Mouse (Mus musculus): ENCODE measurements at regions not wholly inside any gene's neighbourhood (a gene's known extent, or its start where the extent isn't known, plus 50 kb on each side); places are given as distances from the start of the nearest gene placed in this dataset.

GRCm38 (mm10) chr13:107108045-107108444, 86.1 kb upstream of the Kif2a start:
- no peak for DNase-seq

- DNase-seq, result no peak
Observed at GRCm38 (mm10) chr13:107107572-107107971, 85.6 kb upstream of the Kif2a start.

GRCm38 (mm10) chr13:107105510-107105909, 83.6 kb upstream of the Kif2a start:
- DNase-seq, result peak; percentile 25

DNA sequence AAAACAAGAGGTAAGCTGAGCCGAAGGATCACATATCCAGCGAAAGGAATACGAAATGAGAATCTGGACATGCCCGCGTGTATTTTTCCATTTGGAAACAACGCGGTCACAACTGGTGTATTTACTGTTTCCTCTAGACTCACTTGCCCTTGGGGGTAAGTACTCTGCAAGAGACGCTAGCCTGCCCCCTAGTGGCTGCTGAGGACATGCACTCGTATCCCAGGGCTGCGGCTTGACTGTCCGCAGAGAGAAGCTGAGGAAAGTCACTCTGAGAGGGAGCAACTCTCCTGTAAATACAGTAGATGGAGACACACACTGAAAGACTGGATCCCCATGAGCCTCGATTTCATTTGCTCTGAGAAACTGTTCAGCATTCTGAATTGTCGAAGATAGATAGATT, 79.7 kb upstream of the Kif2a start:
- DNase-seq, result peak; percentile 93

- no peak for DNase-seq
Observed at GRCm38 (mm10) chr13:107100852-107101325, 79.0 kb upstream of the Kif2a start.

- DNase-seq, result no peak
Observed at GRCm38 (mm10) chr13:107100116-107100515, 78.2 kb upstream of the Kif2a start.

- DNase-seq, result no peak
Observed at GRCm38 (mm10) chr13:107097005-107097404, 75.1 kb upstream of the Kif2a start.

DNA sequence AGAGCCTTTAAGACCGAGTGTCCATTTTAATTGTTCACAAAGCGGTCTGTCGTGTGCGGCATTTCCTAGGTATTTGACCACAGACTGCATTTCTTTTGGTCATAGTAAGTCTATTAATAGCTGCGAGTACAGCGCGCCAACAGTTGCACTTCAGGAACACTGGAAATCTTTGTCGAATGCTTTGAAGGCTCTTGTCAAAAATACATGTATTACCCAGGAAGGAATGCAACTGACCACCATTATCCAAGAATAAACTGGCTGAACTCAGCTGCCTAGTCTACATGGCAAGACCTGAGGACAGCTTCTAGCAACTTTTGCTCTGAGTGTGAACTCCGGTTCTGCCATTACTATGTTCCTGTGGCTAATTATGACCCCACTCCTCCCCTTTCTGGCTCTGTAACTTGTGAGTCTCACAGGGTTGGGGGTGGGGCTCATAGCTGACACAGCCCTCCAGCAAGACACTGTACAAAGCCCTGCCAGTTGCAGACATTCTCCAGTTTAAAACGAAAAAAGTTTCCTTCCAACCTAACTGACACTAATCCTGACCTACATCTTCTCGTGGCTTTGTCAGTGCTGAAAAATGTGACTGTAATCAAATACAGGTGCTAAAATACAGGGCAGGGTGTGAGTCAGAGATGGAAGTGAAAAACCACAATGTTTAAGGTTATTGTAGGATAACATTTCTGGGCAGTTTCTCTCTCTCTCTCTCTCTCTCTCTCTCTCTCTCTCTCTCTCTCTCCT, 73.2 kb upstream of the Kif2a start:
- no peak for DNase-seq

DNA sequence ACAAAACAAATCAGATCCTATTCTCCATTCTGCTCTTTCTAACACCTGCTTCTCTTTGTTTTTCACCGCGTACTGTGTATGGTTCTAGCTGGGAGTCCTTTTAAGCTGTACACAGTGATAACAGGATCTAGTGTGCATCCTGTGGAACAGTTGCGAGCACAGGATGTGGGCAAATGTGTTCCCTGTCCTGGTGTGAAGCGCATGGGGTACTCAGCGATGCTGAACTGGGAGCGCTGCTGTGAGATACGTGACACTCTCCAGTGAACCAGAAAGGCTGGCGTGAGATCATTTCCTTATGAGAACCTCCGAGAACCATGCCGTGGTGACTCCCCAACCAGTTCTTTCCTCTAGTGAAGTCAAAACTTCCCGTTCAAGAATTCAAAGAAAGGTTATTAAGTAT, 72.6 kb upstream of the Kif2a start:
- no peak for DNase-seq

GRCm38 (mm10) chr13:107093683-107094082, 71.8 kb upstream of the Kif2a start:
- no peak for DNase-seq

DNA sequence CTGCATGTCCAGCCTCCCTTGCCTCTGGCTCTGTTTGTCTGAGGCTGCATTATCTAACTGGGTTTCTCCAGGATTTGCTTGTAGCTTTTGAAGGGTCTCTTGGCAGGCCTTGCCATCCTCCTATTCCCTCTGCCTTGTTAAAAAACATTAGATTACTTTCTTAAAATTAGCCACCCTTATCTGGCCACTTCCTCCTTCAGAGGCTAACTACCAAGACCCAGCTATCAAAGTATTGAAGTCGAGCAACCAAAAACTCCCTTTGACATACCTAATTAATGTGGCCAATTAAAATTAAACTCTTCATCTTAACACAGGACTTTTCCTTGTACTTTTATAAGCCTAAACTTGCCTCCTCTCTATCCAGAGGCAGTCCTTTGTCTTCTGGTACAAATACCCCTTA, 66.3 kb upstream of the Kif2a start:
- no peak for DNase-seq

GRCm38 (mm10) chr13:107087355-107087754, 65.4 kb upstream of the Kif2a start:
- DNase-seq, result no peak

- DNase-seq, result no peak
Observed at GRCm38 (mm10) chr13:107078085-107078484, 56.2 kb upstream of the Kif2a start.

- DNase-seq, result no peak
Observed at GRCm38 (mm10) chr13:107074917-107075316, 53.0 kb upstream of the Kif2a start.

DNA sequence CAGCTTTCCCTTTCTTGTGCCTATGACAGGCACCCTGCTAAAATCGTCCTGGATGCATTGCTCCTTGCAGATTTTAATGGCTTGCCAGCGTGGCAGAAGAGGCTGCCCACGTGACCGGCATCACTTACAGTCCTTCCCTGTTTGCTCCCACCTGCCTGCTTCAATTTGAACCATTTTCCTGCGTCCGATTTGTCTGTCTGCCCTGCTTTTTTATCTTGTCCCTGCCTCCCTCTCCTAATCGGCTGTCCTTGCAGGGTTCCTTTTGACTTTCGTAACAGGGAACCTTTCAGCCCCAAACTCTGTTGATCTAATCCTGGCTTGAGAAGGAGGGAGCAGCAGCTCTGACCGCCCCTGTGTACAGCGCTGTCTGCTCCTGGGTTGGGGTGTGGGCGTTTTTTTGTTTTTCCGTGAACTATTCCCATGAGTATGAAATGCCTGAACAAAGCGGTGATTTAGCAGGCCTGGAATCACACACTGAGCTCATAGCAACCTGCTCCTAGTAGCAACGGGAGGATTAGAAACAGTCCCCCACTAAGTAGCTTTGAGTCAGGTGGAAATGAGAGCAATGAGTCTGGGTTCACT, 51.2 kb upstream of the Kif2a start:
- no peak for DNase-seq

DNA sequence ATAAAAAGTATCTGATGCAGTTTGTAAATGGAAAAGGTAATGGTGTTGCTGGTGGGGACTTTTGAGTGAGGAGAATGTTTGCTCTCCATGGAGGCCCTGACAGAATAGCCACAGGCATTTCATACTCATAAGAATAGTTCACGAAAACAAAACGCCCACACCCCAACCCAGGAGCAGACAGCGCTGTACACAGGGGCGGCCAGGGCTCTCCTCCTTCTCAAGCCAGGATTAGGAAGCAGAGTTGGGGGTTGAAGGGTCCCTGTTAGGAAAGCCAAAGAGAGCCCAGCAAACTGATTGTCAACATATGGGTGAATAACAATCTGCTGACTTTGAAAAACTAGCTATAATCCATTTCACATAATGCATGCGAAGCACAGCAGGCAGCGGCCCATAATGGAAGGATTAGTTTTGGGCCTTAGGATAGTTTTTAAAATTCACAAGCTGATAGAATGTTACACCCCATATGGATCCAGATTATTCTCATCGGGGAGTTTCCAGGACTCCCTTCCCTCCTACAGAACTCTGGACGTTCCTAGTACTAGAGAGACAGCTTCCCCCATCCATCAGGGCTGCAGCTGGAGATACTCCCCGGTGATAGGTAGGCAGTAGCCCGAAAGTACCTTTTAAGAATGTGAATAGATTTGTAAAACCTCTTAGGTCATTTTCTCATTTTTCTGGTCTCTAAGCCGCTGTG, 50.6 kb upstream of the Kif2a start:
- DNase-seq, result no peak
